Mouse (Mus musculus): ENCODE data around the gene Fabp2. TPM values are rescaled to one million over a fixed set of nuclear protein-coding genes. Genes with fewer than 3 reads are reported as not detected.

The Fabp2 gene
- polyA plus RNA-seq, 1 experiment from 2014 or later, result 0.31 TPM

DNA sequence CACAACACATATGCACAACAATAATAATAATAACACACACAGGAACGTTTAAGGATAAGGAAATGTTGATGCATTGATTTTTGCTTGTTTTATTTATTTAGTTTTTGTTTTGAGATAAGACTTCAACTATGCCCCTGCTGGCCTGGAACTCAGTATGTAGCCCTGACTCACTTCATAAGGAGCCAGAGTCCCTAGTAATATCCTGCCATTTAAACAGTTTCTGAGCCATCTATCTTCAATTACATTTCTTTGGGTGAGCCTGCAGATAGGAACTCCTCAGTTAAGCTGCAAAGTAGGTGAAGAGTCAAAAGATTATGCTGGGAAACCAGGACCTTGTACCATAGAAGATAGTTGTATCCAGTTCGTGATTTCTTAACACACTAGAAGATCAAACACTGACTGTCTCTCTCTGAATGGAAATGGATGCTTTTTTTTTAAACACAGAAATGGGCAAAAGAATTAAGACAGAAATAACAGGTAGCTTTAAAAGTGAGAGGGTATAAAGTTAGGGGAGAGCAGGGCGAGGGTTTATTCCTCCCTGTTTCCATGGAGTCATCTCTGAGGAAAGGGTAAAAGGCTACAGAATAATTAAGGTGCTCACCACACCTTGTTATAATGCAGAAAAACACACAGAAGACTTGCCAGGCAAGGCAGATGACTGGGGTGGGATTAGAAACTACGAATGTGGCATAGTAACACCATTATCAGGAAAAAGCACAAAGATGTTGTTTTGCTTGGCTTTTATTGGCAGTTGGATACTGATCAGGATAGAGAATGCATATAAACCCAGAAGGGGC lies 7.2 kb upstream of the Fabp2 start:
- no peak overlapping the region for H3K4me3 ChIP-seq
- no peak overlapping the region for H3K4me2 ChIP-seq
- WGBS, result 58% methylated on average over 4 of the region's 4 CpGs
- no peaks in the 10 kb centered on the region for H3K27me3 ChIP-seq
- ATAC-seq (ENCODE audit: borderline replicate concordance, extremely low read depth, low FRiP score, low TSS enrichment), result no peak
- H3K36me3 ChIP-seq, result no peaks in the 10 kb centered on the region
- H3K27ac ChIP-seq, result peak overlapping the region; percentile 35; the same call in 1 of the 2 replicates
- peaks cover 8% of the 10 kb centered on the region; the same call in 1 of the 2 replicates for H3K4me1 ChIP-seq
- H3K9me3 ChIP-seq, result no peaks in the 10 kb centered on the region
- H3K9ac ChIP-seq, result no peak overlapping the region

DNA sequence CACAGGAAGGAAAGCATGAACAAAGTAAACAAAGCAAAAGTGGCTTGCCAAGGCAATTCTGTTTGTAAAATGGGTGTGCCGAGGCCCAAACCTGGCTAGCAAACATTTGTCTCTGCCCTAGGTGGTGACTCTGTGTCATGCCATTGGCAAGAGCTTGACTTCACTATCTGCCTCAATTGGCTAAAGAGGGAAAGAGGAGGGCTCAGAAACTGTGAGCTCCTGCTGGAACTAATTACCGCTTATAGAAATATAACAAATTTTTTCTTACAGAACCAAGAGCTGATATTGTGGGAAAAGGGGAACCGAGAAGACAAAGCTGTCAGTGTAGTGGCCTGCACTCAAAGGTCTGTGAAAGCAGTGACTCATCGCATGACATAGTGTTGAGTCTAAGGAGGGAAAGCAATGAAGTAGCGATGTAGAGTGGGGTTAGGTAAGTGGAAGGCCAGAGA lies 6.5 kb upstream of the Fabp2 start:
- no peak overlapping the region for H3K4me2 ChIP-seq
- H3K9me3 ChIP-seq, result no peaks in the 10 kb centered on the region
- no peak overlapping the region for H3K9ac ChIP-seq
- WGBS, result 55% methylated on average over 5 of the region's 5 CpGs
- no peak overlapping the region for H3K4me3 ChIP-seq
- peak overlapping the region; percentile 55 for H3K27ac ChIP-seq
- peaks cover 8% of the 10 kb centered on the region; the same call in 1 of the 2 replicates for H3K4me1 ChIP-seq
- H3K36me3 ChIP-seq, result no peaks in the 10 kb centered on the region
- H3K27me3 ChIP-seq, result no peaks in the 10 kb centered on the region
- ATAC-seq (ENCODE audit: borderline replicate concordance, extremely low read depth, low FRiP score, low TSS enrichment), result no peak

- Histone ChIP-seq H3K4me1 (no peaks in the 10 kb centered on the region), H3K9ac (no peak overlapping the region), H3K9me3 (no peaks in the 10 kb centered on the region), H3K4me2 (no peak overlapping the region), H3K36me3 (no peaks in the 10 kb centered on the region), H3K27ac (no peak overlapping the region), H3K4me3 (no peak overlapping the region), H3K27me3 (no peaks in the 10 kb centered on the region)
- 51% methylated on average over 11 of the region's 11 CpGs for WGBS
- no peak for ATAC-seq (ENCODE audit: borderline replicate concordance, extremely low read depth, low FRiP score, low TSS enrichment)
Measured at GRCm38 (mm10) chr3:122895189-122895731, 388 bp downstream of the Fabp2 start.

DNA sequence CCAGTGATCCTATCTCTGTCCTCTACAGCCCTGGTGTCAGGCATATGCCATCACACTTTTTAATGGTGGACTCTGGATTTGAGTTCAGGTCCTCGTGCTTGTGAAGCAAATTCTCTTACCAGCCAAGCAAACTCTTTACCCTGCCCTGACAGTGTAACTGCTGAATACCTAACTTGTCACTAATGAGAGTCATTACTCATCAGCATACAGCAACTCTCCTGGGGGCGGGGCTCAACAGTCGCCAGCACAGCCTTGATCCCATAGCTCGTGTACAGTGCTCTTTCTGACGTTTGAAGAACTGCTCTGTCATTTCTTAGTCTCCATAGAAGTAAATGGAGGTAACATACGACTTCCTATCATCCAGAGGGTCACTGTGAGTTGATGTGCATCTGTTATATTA lies 3.4 kb downstream of the Fabp2 start:
- Histone ChIP-seq H3K27ac (no peak overlapping the region), H3K4me1 (no peaks in the 10 kb centered on the region), H3K36me3 (no peaks in the 10 kb centered on the region), H3K9ac (no peak overlapping the region), H3K27me3 (no peaks in the 10 kb centered on the region), H3K4me3 (no peak overlapping the region), H3K9me3 (no peaks in the 10 kb centered on the region), H3K4me2 (no peak overlapping the region)
- no peak for ATAC-seq (ENCODE audit: borderline replicate concordance, extremely low read depth, low FRiP score, low TSS enrichment)
- WGBS, result 51% methylated on average over 6 of the region's 6 CpGs

DNA sequence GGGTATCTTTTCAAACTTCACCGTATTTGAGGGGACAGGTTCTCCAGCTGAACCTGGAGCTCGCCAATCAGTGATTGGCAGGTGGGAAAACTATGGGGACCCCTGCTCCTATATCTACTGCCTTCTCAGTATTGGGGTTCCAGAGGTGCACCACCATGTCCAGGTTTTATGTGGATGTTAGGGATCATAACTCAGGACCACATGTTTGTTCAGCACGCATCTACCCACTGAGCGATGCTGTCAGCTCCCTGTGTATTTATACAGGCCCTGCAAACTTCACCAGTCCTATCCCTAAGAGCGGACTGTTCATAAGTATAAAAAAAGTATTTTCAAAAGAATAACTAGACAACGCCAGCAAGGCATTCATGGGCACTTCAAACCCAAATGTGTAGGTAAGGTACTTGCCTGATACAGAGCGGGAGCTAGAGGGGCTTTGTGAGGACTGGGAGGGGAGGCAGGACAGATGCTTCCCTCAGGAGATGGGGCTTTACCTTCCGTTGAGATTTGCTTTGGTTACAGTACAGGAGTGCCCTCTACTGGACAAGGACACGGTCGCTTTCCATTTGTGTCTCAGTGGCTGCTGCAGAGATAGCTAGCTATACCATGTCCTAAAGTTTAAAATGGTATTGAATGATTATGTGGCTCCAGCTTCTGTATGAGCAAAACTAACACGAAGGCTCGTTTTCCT lies 9.0 kb downstream of the Fabp2 start:
- no peak for ATAC-seq (ENCODE audit: borderline replicate concordance, extremely low read depth, low FRiP score, low TSS enrichment)
- Histone ChIP-seq H3K9me3 (no peaks in the 10 kb centered on the region), H3K9ac (no peak overlapping the region), H3K4me1 (no peaks in the 10 kb centered on the region), H3K27ac (no peak overlapping the region), H3K4me2 (no peak overlapping the region), H3K4me3 (no peak overlapping the region), H3K36me3 (no peaks in the 10 kb centered on the region), H3K27me3 (no peaks in the 10 kb centered on the region)
- WGBS, result 38% methylated on average over 12 of the region's 12 CpGs

DNA sequence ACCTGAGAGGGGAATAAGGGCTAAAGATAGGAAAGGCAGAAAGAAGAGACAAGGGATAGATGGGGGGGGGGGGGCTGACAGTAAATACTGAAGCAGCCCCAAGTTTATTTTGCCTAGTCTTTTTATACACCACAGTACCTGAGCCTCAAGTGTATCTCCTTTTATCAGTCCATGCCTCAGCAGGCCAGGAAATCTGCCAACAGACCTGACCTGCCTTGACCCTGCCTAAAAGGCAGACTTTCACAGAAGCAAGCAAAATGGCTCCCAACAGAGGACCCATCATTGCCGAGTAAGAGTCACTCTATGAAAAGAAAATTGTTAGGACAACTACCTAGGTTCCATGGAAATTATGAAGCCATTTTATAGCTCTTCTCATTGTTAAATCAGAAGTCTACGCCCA lies 13.0 kb downstream of the Fabp2 start:
- Histone ChIP-seq H3K4me3 (no peak overlapping the region), H3K27ac (no peak overlapping the region), H3K9me3 (no peaks in the 10 kb centered on the region), H3K27me3 (no peaks in the 10 kb centered on the region), H3K9ac (no peak overlapping the region), H3K4me1 (no peaks in the 10 kb centered on the region), H3K4me2 (no peak overlapping the region), H3K36me3 (no peaks in the 10 kb centered on the region)
- WGBS, result 81% methylated on average over 2 of the region's 2 CpGs
- ATAC-seq (ENCODE audit: borderline replicate concordance, extremely low read depth, low FRiP score, low TSS enrichment), result no peak

- Histone ChIP-seq H3K4me1 (no peaks in the 10 kb centered on the region), H3K9ac (no peak overlapping the region), H3K9me3 (no peaks in the 10 kb centered on the region), H3K36me3 (no peaks in the 10 kb centered on the region), H3K27ac (no peak overlapping the region), H3K4me2 (no peak overlapping the region), H3K4me3 (no peak overlapping the region), H3K27me3 (no peaks in the 10 kb centered on the region)
- ATAC-seq (ENCODE audit: borderline replicate concordance, extremely low read depth, low FRiP score, low TSS enrichment), result no peak
- WGBS, result 76% methylated on average over 5 of the region's 5 CpGs
Measured at GRCm38 (mm10) chr3:122915493-122915892, 20.6 kb downstream of the Fabp2 start.

- Histone ChIP-seq H3K27me3 (no peaks in the 10 kb centered on the region), H3K4me1 (peaks cover 6% of the 10 kb centered on the region; the same call in 1 of the 2 replicates), H3K4me3 (no peak overlapping the region), H3K4me2 (no peak overlapping the region), H3K9me3 (no peaks in the 10 kb centered on the region), H3K27ac (no peak overlapping the region), H3K9ac (no peak overlapping the region), H3K36me3 (no peaks in the 10 kb centered on the region)
- no peak for ATAC-seq (ENCODE audit: borderline replicate concordance, extremely low read depth, low FRiP score, low TSS enrichment)
- 76% methylated on average over 6 of the region's 6 CpGs for WGBS
Measured at GRCm38 (mm10) chr3:122916191-122916680, 21.4 kb downstream of the Fabp2 start.

- ATAC-seq (ENCODE audit: borderline replicate concordance, extremely low read depth, low FRiP score, low TSS enrichment), result no peak
- no peaks in the 10 kb centered on the region for H3K27me3 ChIP-seq
- peaks cover 12% of the 10 kb centered on the region for H3K4me1 ChIP-seq
- H3K36me3 ChIP-seq, result no peaks in the 10 kb centered on the region
- H3K9ac ChIP-seq, result no peak overlapping the region
- H3K9me3 ChIP-seq, result no peaks in the 10 kb centered on the region
- no peak overlapping the region for H3K4me2 ChIP-seq
- WGBS, result 46% methylated on average over 2 of the region's 2 CpGs
- H3K4me3 ChIP-seq, result no peak overlapping the region
- H3K27ac ChIP-seq, result no peak overlapping the region
Measured at GRCm38 (mm10) chr3:122918672-122919071, 23.8 kb downstream of the Fabp2 start.

DNA sequence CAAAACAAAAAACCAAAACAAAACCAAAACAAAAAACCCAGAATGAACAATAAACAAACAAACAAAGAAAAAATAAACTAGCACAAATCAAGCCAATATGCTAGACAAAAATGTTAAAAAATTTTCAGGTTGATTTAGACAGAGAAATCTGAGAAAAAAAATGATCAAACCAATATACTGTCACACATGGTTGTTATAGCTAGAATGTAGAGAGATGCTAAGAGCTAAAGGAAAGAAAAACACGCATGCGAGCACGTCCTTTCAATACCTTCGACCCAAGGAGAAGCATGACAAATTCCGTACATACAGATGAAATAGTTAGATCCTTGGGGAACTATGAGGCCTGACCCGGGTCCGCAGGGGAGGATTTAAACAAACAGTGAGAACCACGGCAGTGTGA lies 24.4 kb downstream of the Fabp2 start, which contains the start of gene Gm10959:
Gm10959 (minus strand) TSS at position 101 of the 400 bp plus-strand sequence.
- Histone ChIP-seq H3K4me3 (no peak within 1 kb of the TSS), H3K9me3 (no peaks in the 10 kb centered on the region), H3K4me2 (no peak within 1 kb of the TSS), H3K36me3 (no peaks in the 10 kb centered on the region), H3K4me1 (peaks cover 12% of the 10 kb centered on the region), H3K27me3 (no peaks in the 10 kb centered on the region), H3K9ac (no peak within 1 kb of the TSS), H3K27ac (no peak within 1 kb of the TSS)
- WGBS, result 75% methylated on average over 8 of the region's 8 CpGs
- no peak for ATAC-seq (ENCODE audit: borderline replicate concordance, extremely low read depth, low FRiP score, low TSS enrichment)

DNA sequence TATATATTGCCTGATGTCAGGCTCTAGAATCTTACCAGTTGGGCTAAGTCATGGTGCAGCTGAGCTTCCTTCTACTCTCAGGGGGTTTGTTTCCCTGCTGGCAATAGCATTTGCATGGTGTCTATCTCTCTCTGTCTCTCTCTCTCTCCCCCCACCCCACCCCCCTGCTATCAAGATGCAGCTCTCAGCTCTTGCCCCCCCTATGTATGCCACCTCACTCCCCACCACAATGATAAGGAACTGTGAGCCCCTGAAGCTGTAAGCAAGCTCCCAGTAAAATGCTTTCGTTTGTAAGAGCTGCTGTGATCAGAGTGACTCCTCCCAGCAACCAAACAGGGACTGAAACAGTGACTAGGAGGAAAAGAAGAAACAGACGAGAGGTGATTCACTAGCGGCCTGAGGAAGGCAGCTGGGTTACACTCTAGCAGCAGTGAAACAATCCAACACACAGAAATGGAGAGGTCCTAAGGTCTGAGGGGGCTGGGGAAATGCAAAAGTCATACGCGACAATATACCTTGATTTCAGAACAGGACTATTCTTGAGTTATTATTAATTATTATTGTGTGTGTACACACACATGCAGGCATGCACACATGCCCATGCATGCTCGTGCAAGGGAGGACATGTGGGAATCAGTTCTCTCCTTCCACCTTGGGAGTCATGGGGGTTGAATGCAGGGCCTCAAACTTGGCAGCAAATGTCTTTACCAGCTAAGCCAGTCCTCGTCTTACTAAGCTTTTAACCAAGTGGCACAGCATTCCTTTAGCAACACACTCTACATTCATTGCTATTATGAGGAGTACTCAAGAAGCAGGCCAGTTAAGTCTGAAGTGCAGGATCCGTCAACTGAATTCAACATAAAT lies 25.9 kb downstream of the Fabp2 start:
- no peaks in the 10 kb centered on the region for H3K27me3 ChIP-seq
- no peaks in the 10 kb centered on the region for H3K36me3 ChIP-seq
- H3K9ac ChIP-seq, result no peak overlapping the region
- no peak for ATAC-seq (ENCODE audit: borderline replicate concordance, extremely low read depth, low FRiP score, low TSS enrichment)
- H3K4me1 ChIP-seq, result peaks cover 12% of the 10 kb centered on the region
- H3K9me3 ChIP-seq, result no peaks in the 10 kb centered on the region
- H3K4me3 ChIP-seq, result no peak overlapping the region
- WGBS, result 50% methylated on average over 8 of the region's 8 CpGs
- peak overlapping the region; percentile 19; the same call in 1 of the 2 replicates for H3K27ac ChIP-seq
- no peak overlapping the region for H3K4me2 ChIP-seq
